ENCODE assay signal across 8 mouse cellular contexts in genomic region chr10:41809771-41810563, GRCm38 (mm10). TPM values are rescaled to one million over a fixed set of nuclear protein-coding genes. Genes with fewer than 3 reads are reported as not detected.
DNase-seq lines count a peak whose midpoint lies in the region; ATAC-seq and TF ChIP-seq lines count a peak whose summit lies in the region.

Cep57l1 (minus strand) TSS chr10:41809871.
Sesn1 (plus strand) TSS chr10:41809935.

- peak within 1 kb of the TSS; percentile 93 for H3K4me3 ChIP-seq in gastrocnemius, adult 2 months
- H3K4me3 ChIP-seq in hindbrain, postnatal 0 days (ENCODE audit: low read length), result peak within 1 kb of the TSS; percentile 57
- H3K4me3 ChIP-seq in left cerebral cortex, adult 2 months, result peak within 1 kb of the TSS; percentile 87

- peak within 1 kb of the TSS; percentile 64 for H3K9ac ChIP-seq in hindbrain, postnatal 0 days (replicated peaks; ENCODE audit: low read length)

- H3K4me2 ChIP-seq in hindbrain, postnatal 0 days (ENCODE audit: low read depth, low read length), result peak within 1 kb of the TSS; percentile 90

- H3K27ac ChIP-seq in gastrocnemius, adult 2 months, result peak within 1 kb of the TSS; percentile 97
- peak within 1 kb of the TSS; percentile 84 for H3K27ac ChIP-seq in hindbrain, postnatal 0 days
- peak within 1 kb of the TSS; percentile 96 for H3K27ac ChIP-seq in left cerebral cortex, adult 2 months

- intact Hi-C loops in gastrocnemius, adult 2 months (cut with DNase I), result loop anchor here (10.0 kb wide), 1 partner anchor 295 kb away; the partner anchor contains the start of gene Cd164
- intact Hi-C loops in left cerebral cortex, adult 2 months (cut with DNase I), result loop anchor here (1.0 to 10.0 kb wide), 3 partner anchors 288 to 955 kb away; partner anchors contain the start of gene Sec63

- peak; percentile 97 for ATAC-seq in hindbrain, postnatal 0 days
- ATAC-seq in megakaryocyte, adult 5-6 weeks (ENCODE audit: poor library complexity, severe bottlenecking), result peak; percentile 78

- TF ChIP-seq CTCF in gastrocnemius, adult 2 months (IDR thresholded peaks at IDR 0.05), result peak; percentile 13; the same call in 1 of the 2 replicates
- peak; percentile 30; the same call in 1 of the 2 replicates for TF ChIP-seq CTCF in hindbrain, postnatal 0 days (IDR thresholded peaks at IDR 0.05; ENCODE audit: low read depth)
- TF ChIP-seq CTCF in left cerebral cortex, adult 2 months (IDR thresholded peaks at IDR 0.05), result peak; percentile 20

- peak; percentile 86 for DNase-seq in WW6 (ENCODE audit: low read depth, low spot score)
- DNase-seq in cerebellum, postnatal 4 days (ENCODE audit: low spot score in 2 of 2), result peak; percentile 87 to 96
- DNase-seq in gastrocnemius, adult 2 months, result peak; percentile 95
- peak; percentile 96 for DNase-seq in hindbrain, postnatal 0 days (ENCODE audit: low spot score)
- DNase-seq in left cerebral cortex, adult 2 months (ENCODE audit: extremely low spot score in 1 of 2, low spot score in 2 of 2), result peak; percentile 92
- DNase-seq in right cerebral cortex, adult 2 months (ENCODE audit: low spot score in 2 of 2), result peak; percentile 90 to 91
- peak; percentile 93 for DNase-seq in urinary bladder, postnatal 14 days (ENCODE audit: low spot score)

- H3K9me3 ChIP-seq in hindbrain, postnatal 0 days (ENCODE audit: low read length), result no peaks in the 10 kb centered on the region

- WGBS in hindbrain, postnatal 0 days, result under 1% methylated on average over 67 of the region's 69 CpGs

- no peaks in the 10 kb centered on the region for H3K36me3 ChIP-seq in hindbrain, postnatal 0 days (ENCODE audit: insufficient read depth, low read length)

- H3K27me3 ChIP-seq in hindbrain, postnatal 0 days (ENCODE audit: insufficient read depth, low read length), result no peaks in the 10 kb centered on the region

- H3K4me1 ChIP-seq in hindbrain, postnatal 0 days (ENCODE audit: insufficient read depth, low read length), result peaks cover 20% of the 10 kb centered on the region

RNA-seq across cellular contexts. Expression of gene Cep57l1, which starts in this region (rescaled TPM):
- total RNA-seq in gastrocnemius, adult 2 months (2021), result 1 to 10 TPM; 2.7 to 3.1 TPM
- 5.8 and 11.6 TPM in 2 replicates for total RNA-seq in hindbrain, postnatal 0 days (2014; rRNA removed)
- polyA plus RNA-seq in hindbrain, postnatal 0 days (2015; fragmentation: Nextera tagmentation; extraction: Ambion mirVana), result 8.0 and 10.3 TPM in 2 replicates
- total RNA-seq in left cerebral cortex, adult 2 months (2021), result 1 to 10 TPM; 5.3 to 7.5 TPM
- total RNA-seq in megakaryocyte, adult 5-6 weeks (2015), result 14.4 and 18.6 TPM in 2 replicates
- 21.2 and 28.0 TPM in 2 replicates for total RNA-seq in megakaryocyte, adult 5-6 weeks (2017)

RNA-seq across cellular contexts. Expression of gene Sesn1, which starts in this region (rescaled TPM):
- 10 to 100 TPM; 18.5 to 52.7 TPM for total RNA-seq in gastrocnemius, adult 2 months (2021)
- total RNA-seq in hindbrain, postnatal 0 days (2014; rRNA removed), result 43.9 and 49.2 TPM in 2 replicates
- polyA plus RNA-seq in hindbrain, postnatal 0 days (2015; fragmentation: Nextera tagmentation; extraction: Ambion mirVana), result 35.9 and 42.0 TPM in 2 replicates
- 10 to 100 TPM; 50.7 to 51.4 TPM for total RNA-seq in left cerebral cortex, adult 2 months (2021)
- 19.4 and 21.5 TPM in 2 replicates for total RNA-seq in megakaryocyte, adult 5-6 weeks (2015)
- total RNA-seq in megakaryocyte, adult 5-6 weeks (2017), result 15.1 and 15.7 TPM in 2 replicates

Comparison
In these comparisons a context has a peak if more than half of its experiments do, and no peak if none do; other contexts are left out.
1. Peak in every context shown above with its lines: DNase-seq, ATAC-seq, H3K4me3 ChIP-seq and H3K27ac ChIP-seq.